Mouse (Mus musculus) midbrain, embryonic 10.5 days (tissue): ENCODE results near the gene Naa35. TPM values are rescaled to one million over a fixed set of nuclear protein-coding genes. Genes with fewer than 3 reads are reported as not detected.
A peak's percentile ranks its signal among the peaks of the same experiment; 100 is the strongest.

Source experiments
- DNase-seq: peaks from one replicate; pipeline ENCODE4 v3.0.0-alpha.2; 2017; ENCODE audit warnings: low spot score
- H3K27ac ChIP-seq: fragments of 300-500 bp; sonication (generic); replicated peaks from 2 replicates; pipeline ENCODE4 v1.5.1; 2016; ENCODE audit warnings: mild to moderate bottlenecking
- H3K27me3 ChIP-seq: fragments of 300-500 bp; sonication (generic); 2 replicates; pipeline ENCODE4 v1.6.1; 2016; ENCODE audit warnings: low read depth, mild to moderate bottlenecking; ENCODE audit not compliant: poor library complexity, severe bottlenecking
- H3K36me3 ChIP-seq: fragments of 300-500 bp; sonication (generic); 2 replicates; pipeline ENCODE4 v1.6.1; 2016; ENCODE audit warnings: mild to moderate bottlenecking, moderate library complexity
- H3K4me1 ChIP-seq: fragments of 300-500 bp; sonication (generic); 2 replicates; pipeline ENCODE4 v1.6.1; 2016
- H3K4me3 ChIP-seq: fragments of 300-500 bp; sonication (generic); 2 replicates; pipeline ENCODE4 v1.5.1; 2016; ENCODE audit warnings: mild to moderate bottlenecking, moderate library complexity
- H3K9me3 ChIP-seq: fragments of 300-500 bp; sonication (generic); replicated peaks from 2 replicates; pipeline ENCODE4 v1.6.1; 2016; ENCODE audit warnings: mild to moderate bottlenecking
- WGBS: fragments of 180-500 bp; shearing (Covaris S2); methylation state at CpG from one replicate; pipeline ENCODE4 v1.1.7; 2016; 5-methylcytosine and 5-hydroxymethylcytosine counted together
- polyA plus RNA-seq: library from polyadenylated mRNA; unstranded; fragments of >200 nt; fragmentation: Nextera tagmentation; extraction: Ambion mirVana; gene quantifications from 2 replicates; pipeline ENCODE4 v1.2.1, GENCODE M21; 2016

Gene Naa35
- polyA plus RNA-seq, 1 experiment from 2014 or later: 109 TPM

- H3K27me3 ChIP-seq: no peaks in the 10 kb centered on the region
- H3K36me3 ChIP-seq: peaks cover 99% of the 10 kb centered on the region
- no peaks in the 10 kb centered on the region for H3K9me3 ChIP-seq
- no peak for DNase-seq
- H3K4me3 ChIP-seq: no peak overlapping the region
- H3K4me1 ChIP-seq: peaks cover 52% of the 10 kb centered on the region
- WGBS: 91% methylated on average over 6 of the region's 6 CpGs
- H3K27ac ChIP-seq: no peak overlapping the region
Measured at GRCm38 (mm10) chr13:59648598-59648997, 63.5 kb downstream of the Naa35 start.

GRCm38 (mm10) chr13:59649781-59650180 is 64.7 kb downstream of the Naa35 start:
- H3K4me1 ChIP-seq: peaks cover 61% of the 10 kb centered on the region
- no peak overlapping the region for H3K27ac ChIP-seq
- H3K4me3 ChIP-seq: no peak overlapping the region
- 83% methylated on average over 5 of the region's 5 CpGs for WGBS
- no peaks in the 10 kb centered on the region for H3K9me3 ChIP-seq
- no peaks in the 10 kb centered on the region for H3K27me3 ChIP-seq
- peaks cover 100% of the 10 kb centered on the region for H3K36me3 ChIP-seq
- DNase-seq: no peak

GRCm38 (mm10) chr13:59652651-59653050 is 67.6 kb downstream of the Naa35 start:
- Histone ChIP-seq H3K9me3 (no peaks in the 10 kb centered on the region), H3K36me3 (peaks cover 88% of the 10 kb centered on the region), H3K27ac (0 out of 2 replicates have a peak overlapping the region, but pooled peaks have one; percentile 23), H3K27me3 (no peaks in the 10 kb centered on the region), H3K4me3 (no peak overlapping the region), H3K4me1 (peaks cover 70% of the 10 kb centered on the region)
- DNase-seq: no peak
- 77% methylated on average over 5 of the region's 5 CpGs for WGBS

GRCm38 (mm10) chr13:59653136-59653535 is 68.1 kb downstream of the Naa35 start:
- Histone ChIP-seq H3K36me3 (peaks cover 88% of the 10 kb centered on the region), H3K4me3 (no peak overlapping the region), H3K27me3 (no peaks in the 10 kb centered on the region), H3K4me1 (peaks cover 70% of the 10 kb centered on the region), H3K27ac (peak overlapping the region; percentile 23; the same call in 1 of the 2 replicates), H3K9me3 (peaks cover 3% of the 10 kb centered on the region; the same call in 1 of the 2 replicates)
- no peak for DNase-seq
- WGBS: 77% methylated on average over 3 of the region's 3 CpGs

GRCm38 (mm10) chr13:59654465-59654864 is 69.4 kb downstream of the Naa35 start:
- DNase-seq: no peak
- peaks cover 88% of the 10 kb centered on the region for H3K36me3 ChIP-seq
- 93% methylated on average over 5 of the region's 5 CpGs for WGBS

GRCm38 (mm10) chr13:59655718-59656315 is 70.8 kb downstream of the Naa35 start:
- peaks cover 88% of the 10 kb centered on the region for H3K36me3 ChIP-seq
- H3K4me3 ChIP-seq: no peak overlapping the region

More at GRCm38 (mm10) chr13:59654465-59654864, 69.4 kb downstream of the Naa35 start:
- Histone ChIP-seq H3K9me3 (peaks cover 14% of the 10 kb centered on the region; the same call in 1 of the 2 replicates), H3K27ac (0 out of 2 replicates have a peak overlapping the region, but pooled peaks have one; percentile 23), H3K4me1 (peaks cover 75% of the 10 kb centered on the region), H3K27me3 (no peaks in the 10 kb centered on the region), H3K4me3 (no peak overlapping the region)

GRCm38 (mm10) chr13:59656316-59656832 is 71.3 kb downstream of the Naa35 start:
- H3K9me3 ChIP-seq: peaks cover 14% of the 10 kb centered on the region; the same call in 1 of the 2 replicates
- no peaks in the 10 kb centered on the region for H3K27me3 ChIP-seq
- peaks cover 71% of the 10 kb centered on the region for H3K4me1 ChIP-seq
- H3K4me3 ChIP-seq: peak overlapping the region; percentile 32
- WGBS: 64% methylated on average over 10 of the region's 10 CpGs
- peaks cover 88% of the 10 kb centered on the region for H3K36me3 ChIP-seq
- no peak for DNase-seq
- peak overlapping the region; percentile 90 for H3K27ac ChIP-seq

More at GRCm38 (mm10) chr13:59655718-59656315, 70.8 kb downstream of the Naa35 start:
- DNase-seq: no peak
- WGBS: 94% methylated on average over 15 of the region's 15 CpGs
- Histone ChIP-seq H3K27ac (peak overlapping the region; percentile 90), H3K4me1 (peaks cover 75% of the 10 kb centered on the region), H3K9me3 (peaks cover 14% of the 10 kb centered on the region; the same call in 1 of the 2 replicates), H3K27me3 (no peaks in the 10 kb centered on the region)

- H3K4me1 ChIP-seq: peaks cover 68% of the 10 kb centered on the region
- peak overlapping the region; percentile 90 for H3K27ac ChIP-seq
- DNase-seq: no peak
- H3K4me3 ChIP-seq: peak overlapping the region; percentile 32
- peaks cover 14% of the 10 kb centered on the region; the same call in 1 of the 2 replicates for H3K9me3 ChIP-seq
- H3K36me3 ChIP-seq: peaks cover 88% of the 10 kb centered on the region
- WGBS: 19% methylated on average over 4 of the region's 4 CpGs
- H3K27me3 ChIP-seq: no peaks in the 10 kb centered on the region
Measured at GRCm38 (mm10) chr13:59656975-59657388, 71.9 kb downstream of the Naa35 start.

GRCm38 (mm10) chr13:59657781-59658180 is 72.7 kb downstream of the Naa35 start:
- Histone ChIP-seq H3K9me3 (peaks cover 14% of the 10 kb centered on the region; the same call in 1 of the 2 replicates), H3K4me3 (no peak overlapping the region), H3K4me1 (peaks cover 61% of the 10 kb centered on the region), H3K27ac (peak overlapping the region; percentile 90), H3K27me3 (no peaks in the 10 kb centered on the region), H3K36me3 (peaks cover 88% of the 10 kb centered on the region)
- no peak for DNase-seq
- 79% methylated on average over 5 of the region's 5 CpGs for WGBS

GRCm38 (mm10) chr13:59660371-59660770 is 75.3 kb downstream of the Naa35 start:
- H3K36me3 ChIP-seq: peaks cover 88% of the 10 kb centered on the region
- no peak overlapping the region for H3K27ac ChIP-seq
- H3K4me1 ChIP-seq: peaks cover 39% of the 10 kb centered on the region
- no peaks in the 10 kb centered on the region for H3K27me3 ChIP-seq
- WGBS: 99% methylated on average over 3 of the region's 3 CpGs
- no peak overlapping the region for H3K4me3 ChIP-seq
- peaks cover 14% of the 10 kb centered on the region; the same call in 1 of the 2 replicates for H3K9me3 ChIP-seq
- DNase-seq: no peak

GRCm38 (mm10) chr13:59661387-59661786 is 76.3 kb downstream of the Naa35 start:
- H3K36me3 ChIP-seq: peaks cover 89% of the 10 kb centered on the region
- H3K27me3 ChIP-seq: no peaks in the 10 kb centered on the region
- DNase-seq: no peak
- H3K27ac ChIP-seq: no peak overlapping the region
- no peak overlapping the region for H3K4me3 ChIP-seq
- 94% methylated on average over 8 of the region's 8 CpGs for WGBS
- H3K9me3 ChIP-seq: peaks cover 14% of the 10 kb centered on the region; the same call in 1 of the 2 replicates
- H3K4me1 ChIP-seq: peaks cover 29% of the 10 kb centered on the region

GRCm38 (mm10) chr13:59661966-59662365 is 76.9 kb downstream of the Naa35 start:
- no peak overlapping the region for H3K27ac ChIP-seq
- peaks cover 94% of the 10 kb centered on the region for H3K36me3 ChIP-seq
- H3K9me3 ChIP-seq: peaks cover 14% of the 10 kb centered on the region; the same call in 1 of the 2 replicates
- no peaks in the 10 kb centered on the region for H3K27me3 ChIP-seq
- no peak overlapping the region for H3K4me3 ChIP-seq
- no peak for DNase-seq
- 97% methylated on average over 12 of the region's 12 CpGs for WGBS
- H3K4me1 ChIP-seq: peaks cover 23% of the 10 kb centered on the region
